Mouse (Mus musculus): ENCODE measurements around the gene Rpsa. TPM values are rescaled to one million over a fixed set of nuclear protein-coding genes. Genes with fewer than 3 reads are reported as not detected.

The Rpsa gene
- total and polyA plus RNA-seq, 3 experiments = 4,941 to 17,705 (median 6,009) TPM

DNA sequence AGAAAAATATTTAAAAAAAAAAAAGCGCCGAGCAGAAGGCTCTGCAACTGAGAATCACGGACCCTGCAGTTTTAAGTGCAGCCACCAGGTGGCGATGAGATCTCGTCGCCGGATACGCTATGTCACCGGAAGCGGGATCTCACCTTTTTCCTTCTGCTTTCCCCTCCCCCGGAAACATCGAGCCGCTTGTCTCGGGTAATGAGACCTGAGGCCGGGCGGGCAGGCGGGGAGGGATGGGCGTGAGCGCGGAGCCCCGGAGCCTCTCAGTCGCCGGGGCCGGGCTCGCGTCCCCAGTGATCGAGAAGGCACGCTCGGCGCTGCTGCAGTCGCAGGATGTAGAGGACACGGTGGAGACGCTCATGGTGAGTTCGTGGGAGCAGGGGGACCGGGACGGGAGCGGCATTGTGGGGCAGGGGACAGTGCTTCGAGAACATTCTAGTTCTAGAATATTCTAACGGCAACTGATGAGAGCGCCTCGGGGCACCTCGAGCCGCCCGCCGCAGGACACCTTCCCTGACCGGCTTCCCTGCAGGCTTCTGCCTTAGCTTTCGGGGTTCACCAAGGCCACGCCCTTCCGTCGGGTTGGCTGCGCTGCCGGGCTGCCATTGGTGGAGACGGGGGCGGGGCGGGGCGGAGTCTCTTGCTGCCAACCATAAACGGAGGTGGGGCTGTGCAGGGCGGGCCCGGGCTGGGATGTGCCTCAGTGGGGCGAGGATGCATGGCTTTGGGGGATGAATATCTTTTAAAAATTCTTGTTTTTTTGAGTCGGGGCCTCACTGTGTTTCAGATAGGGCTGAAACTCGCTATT is 17.1 kb upstream of the Rpsa start, which contains the start of gene Slc25a38:
Gene Slc25a38, plus strand, starts transcription at position 164 of the 808 bp plus-strand sequence.
- peak; percentile 90 for DNase-seq (ENCODE audit: low spot score)
- ATAC-seq (ENCODE audit: extremely low read depth, insufficient number of reproducible peaks, low FRiP score, poor library complexity, severe bottlenecking) = peak; percentile 65
- Histone ChIP-seq H3K4me1 (ENCODE audit: insufficient read depth, low read depth, low read length) (peaks cover 45% of the 10 kb centered on the region), H3K36me3 (replicated peaks) (peaks cover 18% of the 10 kb centered on the region), H3K27me3 (ENCODE audit: insufficient read depth, low read length) (no peaks in the 10 kb centered on the region), H3K4me3 (ENCODE audit: low read depth, low read length) (peak within 1 kb of the TSS; percentile 85), H3K9me3 (replicated peaks) (no peaks in the 10 kb centered on the region)
- TF ChIP-seq POLR2AphosphoS5 (IDR thresholded peaks at IDR 0.05; ENCODE audit: insufficient replicate concordance, low read depth, low read length) (no peak), GATA2 (IDR thresholded peaks at IDR 0.05; ENCODE audit: borderline replicate concordance, low read depth, low read length) (no peak), TAL1 (conservative IDR thresholded peaks at IDR 0.05; ENCODE audit: low read depth, low read length) (no peak), GATA1 (IDR thresholded peaks at IDR 0.05; ENCODE audit: borderline replicate concordance, low read length) (no peak), CTCF (IDR thresholded peaks at IDR 0.05; ENCODE audit: low read depth, low read length) (peak; percentile 57)

DNA sequence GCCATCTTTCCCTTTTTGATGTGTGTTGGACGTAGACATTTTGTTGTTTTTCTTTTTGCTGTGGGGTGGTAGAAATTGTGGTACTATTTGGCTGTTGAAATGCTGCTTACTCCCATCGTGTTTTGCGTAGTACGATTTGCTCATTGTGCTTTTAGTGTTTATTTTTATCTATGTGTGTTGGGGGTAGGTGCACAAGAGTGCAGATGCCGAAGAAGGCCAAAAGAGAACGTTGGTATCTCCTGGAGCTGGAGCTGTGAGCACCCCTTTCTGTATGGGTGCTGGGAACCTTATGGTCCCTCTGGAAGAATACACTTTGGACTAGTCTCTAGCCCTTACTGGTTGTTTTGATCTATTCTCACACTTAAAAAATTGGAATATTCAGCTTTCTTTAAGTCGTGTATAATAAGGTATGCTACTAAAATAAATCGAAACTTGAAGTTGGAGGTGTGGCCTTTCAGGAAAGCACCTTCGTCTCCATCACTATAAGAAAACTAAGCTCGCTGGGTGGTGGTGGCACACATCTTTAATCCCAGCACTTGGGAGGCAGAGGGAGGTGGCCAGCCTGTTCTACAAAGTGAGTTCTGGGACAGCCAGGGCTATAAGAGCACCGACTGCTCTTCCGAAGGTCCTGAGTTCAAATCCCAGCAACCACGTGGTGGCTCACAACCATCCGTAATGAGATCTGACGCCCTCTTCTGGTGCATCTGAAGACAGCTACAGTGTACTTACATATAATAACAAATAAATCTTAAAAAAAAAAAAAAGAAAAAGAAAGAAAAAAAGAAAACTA is 16.1 kb upstream of the Rpsa start:
- Histone ChIP-seq H3K4me1 (ENCODE audit: insufficient read depth, low read depth, low read length) (peaks cover 53% of the 10 kb centered on the region), H3K36me3 (replicated peaks) (peaks cover 18% of the 10 kb centered on the region), H3K4me3 (ENCODE audit: low read depth, low read length) (peak overlapping the region; percentile 85), H3K27me3 (ENCODE audit: insufficient read depth, low read length) (no peaks in the 10 kb centered on the region), H3K9me3 (replicated peaks) (no peaks in the 10 kb centered on the region)
- no peak for TF ChIP-seq GATA1 (IDR thresholded peaks at IDR 0.05; ENCODE audit: borderline replicate concordance, low read length)
- TF ChIP-seq POLR2AphosphoS5 (IDR thresholded peaks at IDR 0.05; ENCODE audit: insufficient replicate concordance, low read depth, low read length) = no peak
- no peak for TF ChIP-seq CTCF (IDR thresholded peaks at IDR 0.05; ENCODE audit: low read depth, low read length)
- TF ChIP-seq TAL1 (conservative IDR thresholded peaks at IDR 0.05; ENCODE audit: low read depth, low read length) = no peak
- TF ChIP-seq GATA2 (IDR thresholded peaks at IDR 0.05; ENCODE audit: borderline replicate concordance, low read depth, low read length) = no peak
- ATAC-seq (ENCODE audit: extremely low read depth, insufficient number of reproducible peaks, low FRiP score, poor library complexity, severe bottlenecking) (no peak), DNase-seq (ENCODE audit: low spot score) (no peak)

DNA sequence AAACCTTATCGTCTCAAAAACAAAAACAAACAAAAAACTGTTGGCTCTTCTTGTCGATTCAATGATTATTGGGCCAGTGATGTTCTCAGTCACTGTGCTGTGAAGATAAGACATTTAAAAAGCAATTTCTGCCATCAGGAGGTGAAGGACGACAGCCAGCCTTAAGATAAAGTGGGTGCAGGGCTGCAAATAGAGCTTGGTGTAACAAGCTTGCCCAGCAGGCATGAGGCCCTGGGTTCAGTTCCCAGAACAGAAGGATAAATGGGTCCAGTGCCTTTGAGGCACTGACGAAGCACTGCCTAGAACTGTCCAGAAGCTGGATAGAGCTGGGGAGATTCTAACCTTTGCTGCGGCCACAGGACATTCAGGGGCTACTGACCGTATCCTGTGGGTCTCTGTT is 15.0 kb upstream of the Rpsa start:
- Histone ChIP-seq H3K36me3 (replicated peaks) (peaks cover 29% of the 10 kb centered on the region), H3K4me1 (ENCODE audit: insufficient read depth, low read depth, low read length) (peaks cover 64% of the 10 kb centered on the region), H3K9me3 (replicated peaks) (no peaks in the 10 kb centered on the region), H3K4me3 (ENCODE audit: low read depth, low read length) (peak overlapping the region; percentile 68; the same call in 1 of the 2 replicates), H3K27me3 (ENCODE audit: insufficient read depth, low read length) (no peaks in the 10 kb centered on the region)
- ATAC-seq (ENCODE audit: extremely low read depth, insufficient number of reproducible peaks, low FRiP score, poor library complexity, severe bottlenecking) (peak; percentile 19), DNase-seq (ENCODE audit: low spot score) (no peak)
- TF ChIP-seq GATA2 (IDR thresholded peaks at IDR 0.05; ENCODE audit: borderline replicate concordance, low read depth, low read length) (no peak), TAL1 (conservative IDR thresholded peaks at IDR 0.05; ENCODE audit: low read depth, low read length) (peak; percentile 78)

DNA sequence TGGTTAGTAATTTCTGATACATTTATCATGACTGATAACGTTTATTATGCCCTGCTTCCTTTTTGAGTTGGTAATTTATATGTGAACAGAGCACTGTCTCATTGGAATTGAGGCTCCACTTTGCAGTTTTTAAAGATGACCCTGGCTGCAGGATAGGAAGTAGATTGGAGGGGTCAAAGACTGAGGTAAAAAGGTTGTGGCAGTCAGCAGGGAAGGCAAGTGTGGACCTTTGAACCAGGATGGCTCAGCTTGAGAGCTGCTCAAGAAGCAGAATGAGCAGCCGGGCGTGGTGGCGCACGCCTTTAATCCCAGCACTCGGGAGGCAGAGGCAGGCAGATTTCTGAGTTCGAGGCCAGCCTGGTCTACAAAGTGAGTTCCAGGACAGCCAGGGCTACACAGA is 14.0 kb upstream of the Rpsa start:
- Histone ChIP-seq H3K27me3 (ENCODE audit: insufficient read depth, low read length) (no peaks in the 10 kb centered on the region), H3K4me3 (ENCODE audit: low read depth, low read length) (peak overlapping the region; percentile 68; the same call in 1 of the 2 replicates), H3K36me3 (replicated peaks) (peaks cover 39% of the 10 kb centered on the region), H3K9me3 (replicated peaks) (no peaks in the 10 kb centered on the region), H3K4me1 (ENCODE audit: insufficient read depth, low read depth, low read length) (peaks cover 74% of the 10 kb centered on the region)
- DNase-seq (ENCODE audit: low spot score) (no peak), ATAC-seq (ENCODE audit: extremely low read depth, insufficient number of reproducible peaks, low FRiP score, poor library complexity, severe bottlenecking) (no peak)
- no peak for TF ChIP-seq CTCF (IDR thresholded peaks at IDR 0.05; ENCODE audit: low read depth, low read length)
- TF ChIP-seq POLR2AphosphoS5 (IDR thresholded peaks at IDR 0.05; ENCODE audit: insufficient replicate concordance, low read depth, low read length) = no peak
- no peak for TF ChIP-seq GATA2 (IDR thresholded peaks at IDR 0.05; ENCODE audit: borderline replicate concordance, low read depth, low read length)
- TF ChIP-seq GATA1 (IDR thresholded peaks at IDR 0.05; ENCODE audit: borderline replicate concordance, low read length) = no peak
- TF ChIP-seq TAL1 (conservative IDR thresholded peaks at IDR 0.05; ENCODE audit: low read depth, low read length) = no peak

DNA sequence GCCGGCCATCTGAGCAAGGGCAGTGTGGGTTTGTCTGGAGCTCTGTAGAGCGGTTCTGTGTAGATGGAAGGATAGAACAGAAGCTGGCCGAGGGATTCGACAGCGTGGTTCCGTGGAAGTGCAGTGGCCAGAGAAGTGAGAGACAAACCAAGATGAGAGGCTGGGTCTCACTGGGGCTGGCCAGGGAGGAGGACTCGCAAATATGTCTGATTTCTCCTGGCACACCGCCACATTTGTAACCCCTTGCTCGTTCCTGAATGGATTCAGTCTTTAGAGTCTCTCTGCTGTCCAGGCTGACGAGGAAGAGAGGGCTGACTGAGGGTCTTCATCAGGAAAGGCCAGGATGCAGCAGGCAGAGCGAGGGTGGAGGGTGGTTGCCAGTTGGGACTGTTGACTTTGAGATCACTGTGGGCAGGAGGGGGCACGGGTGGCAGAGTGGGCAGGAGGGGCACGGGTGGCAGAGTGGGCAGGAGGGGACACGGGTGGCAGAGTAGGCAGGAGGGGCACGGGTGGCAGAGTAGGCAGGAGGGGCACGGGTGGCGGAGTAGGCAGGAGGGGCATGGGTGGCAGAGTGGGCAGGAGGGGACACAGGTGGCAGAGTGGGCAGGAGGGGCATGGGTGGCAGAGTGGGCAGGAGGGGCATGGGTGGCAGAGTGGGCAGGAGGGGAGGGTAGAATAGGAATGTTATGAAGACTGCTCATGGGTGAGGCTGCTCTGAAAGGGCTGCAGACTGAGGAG is 13.3 kb upstream of the Rpsa start:
- no peak for DNase-seq (ENCODE audit: low spot score)
- TF ChIP-seq GATA2 (IDR thresholded peaks at IDR 0.05; ENCODE audit: borderline replicate concordance, low read depth, low read length) (no peak), TAL1 (conservative IDR thresholded peaks at IDR 0.05; ENCODE audit: low read depth, low read length) (no peak), CTCF (IDR thresholded peaks at IDR 0.05; ENCODE audit: low read depth, low read length) (no peak)
- Histone ChIP-seq H3K4me3 (ENCODE audit: low read depth, low read length) (peak overlapping the region; percentile 68), H3K4me1 (ENCODE audit: insufficient read depth, low read depth, low read length) (peaks cover 80% of the 10 kb centered on the region), H3K36me3 (replicated peaks) (peaks cover 46% of the 10 kb centered on the region), H3K27me3 (ENCODE audit: insufficient read depth, low read length) (no peaks in the 10 kb centered on the region), H3K9me3 (replicated peaks) (no peaks in the 10 kb centered on the region)
- ATAC-seq (ENCODE audit: extremely low read depth, insufficient number of reproducible peaks, low FRiP score, poor library complexity, severe bottlenecking) = no peak

DNA sequence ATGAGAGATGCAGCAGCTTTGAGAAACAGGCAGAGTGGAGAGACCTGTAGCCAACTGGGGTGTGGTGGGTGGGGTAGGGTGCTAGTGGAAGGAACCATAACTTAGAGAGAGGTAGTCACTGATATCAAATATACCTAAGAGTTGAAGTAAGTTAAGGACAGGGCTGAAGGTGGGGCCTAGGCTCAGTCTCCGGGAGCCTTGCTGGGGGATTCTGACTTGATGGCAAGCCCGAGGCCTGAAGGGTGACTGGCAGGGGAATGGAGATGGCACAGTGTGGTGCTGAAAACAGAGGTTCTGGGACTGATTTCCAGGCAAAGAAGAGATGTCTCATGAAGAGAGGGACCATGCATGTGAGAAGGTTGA is 12.7 kb upstream of the Rpsa start:
- peaks cover 51% of the 10 kb centered on the region for H3K36me3 ChIP-seq (replicated peaks)
- ATAC-seq (ENCODE audit: extremely low read depth, insufficient number of reproducible peaks, low FRiP score, poor library complexity, severe bottlenecking) = no peak

More for the DNA sequence above, 12.7 kb upstream of the Rpsa start:
- Histone ChIP-seq H3K27me3 (ENCODE audit: insufficient read depth, low read length) (no peaks in the 10 kb centered on the region), H3K9me3 (replicated peaks) (no peaks in the 10 kb centered on the region), H3K4me1 (ENCODE audit: insufficient read depth, low read depth, low read length) (peaks cover 86% of the 10 kb centered on the region), H3K4me3 (ENCODE audit: low read depth, low read length) (peak overlapping the region; percentile 68; the same call in 1 of the 2 replicates)
- TF ChIP-seq TAL1 (conservative IDR thresholded peaks at IDR 0.05; ENCODE audit: low read depth, low read length) (no peak), POLR2AphosphoS5 (IDR thresholded peaks at IDR 0.05; ENCODE audit: insufficient replicate concordance, low read depth, low read length) (no peak), GATA2 (IDR thresholded peaks at IDR 0.05; ENCODE audit: borderline replicate concordance, low read depth, low read length) (no peak), CTCF (IDR thresholded peaks at IDR 0.05; ENCODE audit: low read depth, low read length) (no peak), GATA1 (IDR thresholded peaks at IDR 0.05; ENCODE audit: borderline replicate concordance, low read length) (no peak)
- DNase-seq (ENCODE audit: low spot score) = no peak
